In genomic region chr5:74366710-74367101, GRCm38 (mm10) we compare ENCODE assay signal across 18 mouse cellular contexts.
A peak's percentile ranks its signal among the peaks of the same experiment; 100 is the strongest.
DNase-seq lines count a peak whose midpoint lies in the region; ATAC-seq and TF ChIP-seq lines count a peak whose summit lies in the region.
"Had no signal": no experiment of that assay in that cellular context is flagged by ENCODE, and none has a peak within 500 bp of the region (broad histone marks: within the 10 kb centered on the region; RNA-seq: fewer than 3 reads in every experiment).

No protein-coding gene starts in this region.

- peaks cover 26% of the 10 kb centered on the region for H3K4me1 ChIP-seq in kidney, embryonic 16.5 days (ENCODE audit: insufficient read depth, low read length)
- 0 out of 2 replicates have a peak, but pooled peaks cover 3% of the 10 kb centered on the region for H3K4me1 ChIP-seq in kidney, adult 2 months (ENCODE audit: control insufficient read depth, insufficient read depth, low read length)
- H3K4me1 ChIP-seq in embryonic facial prominence, embryonic 10.5 days = peaks cover 47% of the 10 kb centered on the region
- H3K4me1 ChIP-seq in neural tube, embryonic 15.5 days = peaks cover 18% of the 10 kb centered on the region

- TF ChIP-seq CTCF in kidney, adult 2 months (conservative IDR thresholded peaks at IDR 0.05; ENCODE audit: insufficient read depth, insufficient read length, low read depth, low read length) = no peak

- intact Hi-C loops in heart, postnatal 25 days (cut with DNase I) = no loop called here

- H3K27ac ChIP-seq in kidney, embryonic 16.5 days (ENCODE audit: low read length) = peak overlapping the region; percentile 58; the same call in 1 of the 2 replicates
- H3K27ac ChIP-seq in kidney, adult 2 months (ENCODE audit: insufficient read depth, low read depth, low read length) = no peak overlapping the region
- H3K27ac ChIP-seq in embryonic facial prominence, embryonic 10.5 days (replicated peaks) = 0 out of 2 replicates have a peak overlapping the region, but pooled peaks have one; percentile 65
- no peak overlapping the region for H3K27ac ChIP-seq in neural tube, embryonic 15.5 days (replicated peaks)
- H3K27ac ChIP-seq: embryonic facial prominence, embryonic 12.5 days; limb, embryonic 13.5 days; liver, embryonic 15.5 days had no signal

- H3K4me3 ChIP-seq in kidney, embryonic 16.5 days (ENCODE audit: low read length) = no peak overlapping the region
- no peak overlapping the region for H3K4me3 ChIP-seq in kidney, adult 2 months (ENCODE audit: insufficient read depth, low read depth, low read length)
- H3K4me3 ChIP-seq in embryonic facial prominence, embryonic 10.5 days = no peak overlapping the region
- no peak overlapping the region for H3K4me3 ChIP-seq in neural tube, embryonic 15.5 days (replicated peaks)
- H3K4me3 ChIP-seq: embryonic facial prominence, embryonic 12.5 days; heart, embryonic 10.5 days; limb, embryonic 13.5 days; liver, embryonic 15.5 days had no signal

- no peak for DNase-seq in kidney, adult 2 months
- DNase-seq in embryonic facial prominence, embryonic 10.5 days (ENCODE audit: low spot score) = no peak
- peak; percentile 57 to 77 for DNase-seq in thymus, postnatal 36 days
- no peak for DNase-seq in heart, postnatal 25 days (ENCODE audit: low spot score)
- DNase-seq in adrenal gland, postnatal 14 days = no peak
- DNase-seq: adrenal gland, adult 2 months; cerebellum, adult 11-12 months; gastrocnemius, postnatal 14 days; kidney, adult 11 months; lung, postnatal 10 days had no signal

- H3K27me3 ChIP-seq in kidney, embryonic 16.5 days (ENCODE audit: insufficient read depth, low read length) = no peaks in the 10 kb centered on the region
- H3K27me3 ChIP-seq in kidney, adult 2 months (replicated peaks; ENCODE audit: control insufficient read depth, insufficient read depth, low read length) = no peaks in the 10 kb centered on the region
- no peaks in the 10 kb centered on the region for H3K27me3 ChIP-seq in embryonic facial prominence, embryonic 10.5 days (replicated peaks; ENCODE audit: low read depth, poor library complexity, severe bottlenecking)
- no peaks in the 10 kb centered on the region for H3K27me3 ChIP-seq in neural tube, embryonic 15.5 days (replicated peaks)
- H3K27me3 ChIP-seq: CH12.LX; embryonic facial prominence, embryonic 12.5 days; limb, embryonic 13.5 days; liver, embryonic 15.5 days had no signal

- no peak overlapping the region for H3K4me2 ChIP-seq in kidney, embryonic 16.5 days (replicated peaks; ENCODE audit: low read depth, low read length)
- no peak overlapping the region for H3K4me2 ChIP-seq in neural tube, embryonic 15.5 days
- H3K4me2 ChIP-seq: embryonic facial prominence, embryonic 12.5 days; limb, embryonic 13.5 days; liver, embryonic 15.5 days had no signal

- ATAC-seq in kidney, embryonic 16.5 days (ENCODE audit: low FRiP score, low TSS enrichment) = no peak
- ATAC-seq in neural tube, embryonic 15.5 days (ENCODE audit: low FRiP score) = peak; percentile 68
- ATAC-seq in megakaryocyte, adult 5-6 weeks (ENCODE audit: poor library complexity, severe bottlenecking) = no peak

- H3K36me3 ChIP-seq in kidney, embryonic 16.5 days (ENCODE audit: insufficient read depth, low read length) = no peaks in the 10 kb centered on the region
- H3K36me3 ChIP-seq in kidney, adult 2 months (ENCODE audit: control insufficient read depth, insufficient read depth, low read length) = no peaks in the 10 kb centered on the region
- no peaks in the 10 kb centered on the region for H3K36me3 ChIP-seq in embryonic facial prominence, embryonic 10.5 days (replicated peaks)
- no peaks in the 10 kb centered on the region for H3K36me3 ChIP-seq in neural tube, embryonic 15.5 days
- H3K36me3 ChIP-seq: embryonic facial prominence, embryonic 12.5 days; heart, embryonic 10.5 days; limb, embryonic 13.5 days; liver, embryonic 15.5 days had no signal

- H3K9ac ChIP-seq in kidney, embryonic 16.5 days (replicated peaks; ENCODE audit: low read length) = no peak overlapping the region
- H3K9ac ChIP-seq in neural tube, embryonic 15.5 days (replicated peaks) = no peak overlapping the region
- H3K9ac ChIP-seq: embryonic facial prominence, embryonic 12.5 days; limb, embryonic 13.5 days; liver, embryonic 15.5 days had no signal

- no peaks in the 10 kb centered on the region for H3K9me3 ChIP-seq in kidney, embryonic 16.5 days (ENCODE audit: low read length)
- no peaks in the 10 kb centered on the region for H3K9me3 ChIP-seq in embryonic facial prominence, embryonic 10.5 days
- H3K9me3 ChIP-seq in neural tube, embryonic 15.5 days (replicated peaks) = no peaks in the 10 kb centered on the region
- H3K9me3 ChIP-seq: embryonic facial prominence, embryonic 12.5 days; heart, embryonic 10.5 days; limb, embryonic 13.5 days; liver, embryonic 15.5 days had no signal

- TF ChIP-seq POLR2A in kidney, adult 2 months (IDR thresholded peaks at IDR 0.05; ENCODE audit: low read depth, low read length) = no peak

- 74% methylated on average over 9 of the region's 9 CpGs for WGBS in kidney, embryonic 16.5 days
- WGBS in kidney, adult 2 months = 89% methylated on average over 9 of the region's 9 CpGs
- WGBS in embryonic facial prominence, embryonic 10.5 days = 74% methylated on average over 9 of the region's 9 CpGs
- WGBS in neural tube, embryonic 15.5 days = 22% methylated on average over 9 of the region's 9 CpGs

Comparison
In these comparisons a context has a peak if more than half of its experiments do, and no peak if none do; other contexts are left out.
1. H3K27ac ChIP-seq: peak in kidney, embryonic 16.5 days (single experiment) and embryonic facial prominence, embryonic 10.5 days (single experiment); none in kidney, adult 2 months (single experiment) and neural tube, embryonic 15.5 days (single experiment).
2. DNase-seq: peak in thymus, postnatal 36 days (2 of 2); none in kidney, adult 2 months (single experiment), embryonic facial prominence, embryonic 10.5 days (single experiment), heart, postnatal 25 days (single experiment) and adrenal gland, postnatal 14 days (single experiment).